11 mouse cellular contexts compared by ENCODE assay signal in the genomic region with DNA sequence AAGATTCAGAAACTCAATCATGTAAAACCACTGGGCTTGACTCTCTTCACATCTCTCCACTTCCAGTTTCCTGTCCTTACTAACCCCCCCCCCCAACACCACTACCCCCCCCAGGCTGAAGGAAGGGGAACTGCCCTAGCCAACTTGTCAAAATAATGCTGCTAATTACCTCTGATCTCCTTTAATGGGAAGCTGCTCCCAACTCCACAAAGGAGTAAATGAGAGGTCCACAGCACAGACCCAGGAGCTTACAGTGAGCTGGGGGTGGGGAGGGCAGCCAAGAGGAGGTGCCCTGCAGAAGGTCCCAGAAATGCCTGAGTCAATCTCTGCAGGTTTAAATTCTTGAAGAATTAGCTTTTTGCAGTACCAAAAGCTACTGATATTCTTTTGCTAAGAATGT. TPM values are rescaled to one million over a fixed set of nuclear protein-coding genes. Genes with fewer than 3 reads are reported as not detected.
DNase-seq lines count a peak whose midpoint lies in the region; ATAC-seq lines count a peak whose summit lies in the region.
"Had no signal": no experiment of that assay in that cellular context is flagged by ENCODE, and none has a peak within 500 bp of the region (broad histone marks: within the 10 kb centered on the region; RNA-seq: fewer than 3 reads in every experiment).

No protein-coding gene starts in this region.

- DNase-seq in neural tube, embryonic 11.5 days (ENCODE audit: low spot score) = no peak
- no peak for DNase-seq in neural tube, embryonic 10.5 days (ENCODE audit: extremely low spot score, low spot score)
- no peak for DNase-seq in midbrain, embryonic 14.5 days
- no peak for DNase-seq in layer of hippocampus, adult 9-11 months
- no peak for DNase-seq in liver, embryonic 11.5 days (ENCODE audit: low spot score)
- DNase-seq: cerebellum, adult 8-10 months; kidney, postnatal 36 days; thymus, postnatal 25 days had no signal

- H3K27me3 ChIP-seq in neural tube, embryonic 11.5 days (ENCODE audit: control insufficient read depth, insufficient read depth, low read length) = peaks cover 13% of the 10 kb centered on the region
- peaks cover 10% of the 10 kb centered on the region for H3K27me3 ChIP-seq in hindbrain, embryonic 16.5 days (replicated peaks; ENCODE audit: control insufficient read depth, insufficient read depth, low read length)
- peaks cover 51% of the 10 kb centered on the region for H3K27me3 ChIP-seq in midbrain, embryonic 14.5 days (ENCODE audit: control insufficient read depth, insufficient read depth, low read length)
- peaks cover 54% of the 10 kb centered on the region for H3K27me3 ChIP-seq in liver, embryonic 11.5 days (replicated peaks; ENCODE audit: control insufficient read depth, insufficient read depth, low read length)

- no peak overlapping the region for H3K9ac ChIP-seq in neural tube, embryonic 11.5 days (ENCODE audit: low read length)
- no peak overlapping the region for H3K9ac ChIP-seq in hindbrain, embryonic 16.5 days (ENCODE audit: low read depth, low read length)
- no peak overlapping the region for H3K9ac ChIP-seq in midbrain, embryonic 14.5 days (replicated peaks; ENCODE audit: low read length)
- H3K9ac ChIP-seq in liver, embryonic 11.5 days (ENCODE audit: low read depth, low read length) = no peak overlapping the region

- no peaks in the 10 kb centered on the region for H3K36me3 ChIP-seq in neural tube, embryonic 11.5 days (ENCODE audit: control insufficient read depth, insufficient read depth, low read length)
- no peaks in the 10 kb centered on the region for H3K36me3 ChIP-seq in hindbrain, embryonic 16.5 days (ENCODE audit: control insufficient read depth, insufficient read depth, low read length)
- no peaks in the 10 kb centered on the region for H3K36me3 ChIP-seq in midbrain, embryonic 14.5 days (ENCODE audit: control insufficient read depth, insufficient read depth, low read length)
- no peaks in the 10 kb centered on the region for H3K36me3 ChIP-seq in liver, embryonic 11.5 days (ENCODE audit: control insufficient read depth, insufficient read depth, low read length)

- no peak overlapping the region for H3K27ac ChIP-seq in neural tube, embryonic 11.5 days (ENCODE audit: low read depth, low read length)
- no peak overlapping the region for H3K27ac ChIP-seq in hindbrain, embryonic 16.5 days (ENCODE audit: low read depth, low read length)
- no peak overlapping the region for H3K27ac ChIP-seq in midbrain, embryonic 14.5 days (replicated peaks; ENCODE audit: low read depth, low read length)
- H3K27ac ChIP-seq in liver, embryonic 11.5 days (ENCODE audit: low read depth, low read length) = no peak overlapping the region

- H3K9me3 ChIP-seq in neural tube, embryonic 11.5 days (ENCODE audit: control insufficient read depth, low read length) = no peaks in the 10 kb centered on the region
- H3K9me3 ChIP-seq in hindbrain, embryonic 16.5 days (ENCODE audit: control insufficient read depth, low read length) = no peaks in the 10 kb centered on the region
- no peaks in the 10 kb centered on the region for H3K9me3 ChIP-seq in midbrain, embryonic 14.5 days (ENCODE audit: control insufficient read depth, low read length)
- H3K9me3 ChIP-seq in liver, embryonic 11.5 days (ENCODE audit: control insufficient read depth, low read length) = no peaks in the 10 kb centered on the region

- H3K4me3 ChIP-seq in neural tube, embryonic 11.5 days (ENCODE audit: low read depth, low read length) = no peak overlapping the region
- no peak overlapping the region; the same call in 1 of the 2 replicates for H3K4me3 ChIP-seq in hindbrain, embryonic 16.5 days (ENCODE audit: low read length)
- H3K4me3 ChIP-seq in midbrain, embryonic 14.5 days (replicated peaks; ENCODE audit: low read depth, low read length) = peak overlapping the region; percentile 68; the same call in 1 of the 2 replicates
- H3K4me3 ChIP-seq in liver, embryonic 11.5 days (ENCODE audit: low read depth, low read length) = no peak overlapping the region

- H3K4me1 ChIP-seq in neural tube, embryonic 11.5 days (ENCODE audit: control insufficient read depth, insufficient read depth, low read length) = peaks cover 21% of the 10 kb centered on the region
- peaks cover 16% of the 10 kb centered on the region for H3K4me1 ChIP-seq in hindbrain, embryonic 16.5 days (ENCODE audit: control insufficient read depth, insufficient read depth, low read depth, low read length)
- H3K4me1 ChIP-seq in midbrain, embryonic 14.5 days (ENCODE audit: control insufficient read depth, insufficient read depth, low read length) = peaks cover 22% of the 10 kb centered on the region
- H3K4me1 ChIP-seq in liver, embryonic 11.5 days (replicated peaks; ENCODE audit: control insufficient read depth, insufficient read depth, low read length) = peaks cover 20% of the 10 kb centered on the region

- no peak for ATAC-seq in neural tube, embryonic 11.5 days (ENCODE audit: insufficient read depth, low FRiP score, low TSS enrichment)
- ATAC-seq in hindbrain, embryonic 16.5 days = no peak
- no peak for ATAC-seq in midbrain, embryonic 14.5 days (ENCODE audit: low FRiP score, low TSS enrichment)
- ATAC-seq in liver, embryonic 11.5 days (replicated peaks; ENCODE audit: low FRiP score) = no peak
- no peak for ATAC-seq in inflammation-experienced regulatory T-cells, adult 6 months
- ATAC-seq: activated CD4-positive, CD25-positive, alpha-beta regulatory T cell, adult 4 months had no signal

- H3K4me2 ChIP-seq in neural tube, embryonic 11.5 days (ENCODE audit: low read depth) = peak overlapping the region; percentile 21; the same call in 1 of the 2 replicates
- H3K4me2 ChIP-seq in hindbrain, embryonic 16.5 days (ENCODE audit: low read length) = peak overlapping the region; percentile 84
- H3K4me2 ChIP-seq in midbrain, embryonic 14.5 days (ENCODE audit: low read length) = peak overlapping the region; percentile 94
- no peak overlapping the region; the same call in 1 of the 2 replicates for H3K4me2 ChIP-seq in liver, embryonic 11.5 days

RNA-seq across cellular contexts. Expression of gene Ptch1, which starts 2.9 kb away (rescaled TPM):
- polyA plus RNA-seq in neural tube, embryonic 11.5 days (2014; fragmentation: Nextera tagmentation; extraction: Ambion mirVana) = 22.8 and 24.2 TPM in 2 replicates
- 15.3 and 17.3 TPM in 2 replicates for polyA plus RNA-seq in hindbrain, embryonic 16.5 days (2015; fragmentation: Nextera tagmentation; extraction: Ambion mirVana)
- polyA plus RNA-seq in midbrain, embryonic 14.5 days (2014; fragmentation: Nextera tagmentation; extraction: Ambion mirVana) = 17.4 and 17.8 TPM in 2 replicates
- 14.0 and 15.0 TPM in 2 replicates for polyA plus RNA-seq in liver, embryonic 11.5 days (2014; fragmentation: Nextera tagmentation; extraction: Ambion mirVana)
- 10 to 100 TPM in 2 of 3 experiments, 1 to 10 TPM in 1; 9.5 to 13.2 (median 12.1) TPM for polyA plus RNA-seq in inflammation-experienced regulatory T-cells, adult 6 months (2017; shearing (Covaris generic))
